ENCODE assay signal across 17 mouse cellular contexts in genomic region chr3:97948518-97948917, GRCm38 (mm10).
"Had no signal": no experiment of that assay in that cellular context is flagged by ENCODE, and none has a peak within 500 bp of the region (broad histone marks: within the 10 kb centered on the region; RNA-seq: fewer than 3 reads in every experiment).

No protein-coding gene starts in this region.

- H3K4me1 ChIP-seq: limb, embryonic 12.5 days had no signal

- ATAC-seq: liver, postnatal 0 days had no signal

- DNase-seq: kidney, adult 18-20 months; kidney, postnatal 10 days; kidney, postnatal 4 days; liver; liver, embryonic 13.5 days; liver, postnatal 0 days; lung, postnatal 14 days; midbrain, embryonic 14.5 days; retina, postnatal 1 day; thymus, adult 2 months; thymus, postnatal 25 days had no signal

- H3K27me3 ChIP-seq: limb, embryonic 12.5 days; liver, embryonic 13.5 days; lung, embryonic 15.5 days; neural tube, embryonic 13.5 days; stomach, embryonic 15.5 days had no signal

- H3K9me3 ChIP-seq: limb, embryonic 12.5 days; liver, embryonic 13.5 days; lung, embryonic 15.5 days; midbrain, embryonic 10.5 days; neural tube, embryonic 13.5 days; stomach, embryonic 15.5 days had no signal

- H3K4me3 ChIP-seq: layer of hippocampus, adult 2 months; limb, embryonic 12.5 days; liver, embryonic 13.5 days; lung, embryonic 15.5 days; midbrain, embryonic 10.5 days; neural tube, embryonic 13.5 days; stomach, embryonic 15.5 days had no signal

- H3K36me3 ChIP-seq: limb, embryonic 12.5 days; liver, embryonic 13.5 days; lung, embryonic 15.5 days; midbrain, embryonic 10.5 days; neural tube, embryonic 13.5 days; stomach, embryonic 15.5 days had no signal
